ENCODE assay signal across 8 mouse cellular contexts in genomic region chr12:25208670-25209332, GRCm38 (mm10).
DNase-seq lines count a peak whose midpoint lies in the region; ATAC-seq lines count a peak whose summit lies in the region.

No protein-coding gene starts in this region.

- peaks cover 37% of the 10 kb centered on the region for H3K4me1 ChIP-seq in embryonic facial prominence, embryonic 10.5 days
- peaks cover 11% of the 10 kb centered on the region for H3K4me1 ChIP-seq in liver, embryonic 13.5 days (replicated peaks)

- peak overlapping the region; percentile 55 for H3K27ac ChIP-seq in embryonic facial prominence, embryonic 10.5 days (replicated peaks)
- H3K27ac ChIP-seq in liver, embryonic 13.5 days: no peak overlapping the region

- ATAC-seq in liver, embryonic 13.5 days (ENCODE audit: low read depth): peak; percentile 45; the same call in 1 of the 2 replicates

- no peak overlapping the region for H3K4me3 ChIP-seq in embryonic facial prominence, embryonic 10.5 days
- no peak overlapping the region for H3K4me3 ChIP-seq in liver, embryonic 13.5 days (replicated peaks)

- no peaks in the 10 kb centered on the region; the same call in 1 of the 2 replicates for H3K27me3 ChIP-seq in embryonic facial prominence, embryonic 10.5 days (replicated peaks; ENCODE audit: low read depth, poor library complexity, severe bottlenecking)
- H3K27me3 ChIP-seq in liver, embryonic 13.5 days: no peaks in the 10 kb centered on the region

- no peaks in the 10 kb centered on the region for H3K9me3 ChIP-seq in embryonic facial prominence, embryonic 10.5 days
- H3K9me3 ChIP-seq in liver, embryonic 13.5 days (replicated peaks): no peaks in the 10 kb centered on the region

- no peak overlapping the region for H3K9ac ChIP-seq in liver, embryonic 13.5 days

- DNase-seq in gastrocnemius, postnatal 25 days: peak; percentile 49
- no peak for DNase-seq in gastrocnemius, adult 8-10 months (ENCODE audit: low spot score in 2 of 2)
- DNase-seq in A20 (ENCODE audit: low read depth, low spot score): peak; percentile 91
- peak; percentile 63 for DNase-seq in embryonic facial prominence, embryonic 10.5 days (ENCODE audit: low spot score)
- no peak for DNase-seq in liver, embryonic 13.5 days
- peak; percentile 24 to 65 for DNase-seq in spleen, postnatal 10 days (ENCODE audit: low spot score in 2 of 2)
- DNase-seq in c-Kit-positive CD71-positive TER-119-positive erythroid progenitor cells, embryonic 14.5 days (ENCODE audit: low spot score): no peak
- no peak for DNase-seq in right cerebral cortex, postnatal 4 days

- 28% methylated on average over 11 of the region's 11 CpGs for WGBS in embryonic facial prominence, embryonic 10.5 days
- WGBS in liver, embryonic 13.5 days (ENCODE audit: insufficient replicate concordance): 14% methylated on average over 11 of the region's 11 CpGs

- no peaks in the 10 kb centered on the region for H3K36me3 ChIP-seq in embryonic facial prominence, embryonic 10.5 days (replicated peaks)
- H3K36me3 ChIP-seq in liver, embryonic 13.5 days: no peaks in the 10 kb centered on the region

- H3K4me2 ChIP-seq in liver, embryonic 13.5 days: no peak overlapping the region

Comparison
In these comparisons a context has a peak if more than half of its experiments do, and no peak if none do; other contexts are left out.
1. DNase-seq: peak in gastrocnemius, postnatal 25 days (single experiment), A20 (single experiment), embryonic facial prominence, embryonic 10.5 days (single experiment) and spleen, postnatal 10 days (2 of 2); none in gastrocnemius, adult 8-10 months (0 of 2), liver, embryonic 13.5 days (single experiment), c-Kit-positive CD71-positive TER-119-positive erythroid progenitor cells, embryonic 14.5 days (single experiment) and right cerebral cortex, postnatal 4 days (single experiment).